Mouse (Mus musculus) midbrain, embryonic 13.5 days (tissue): ENCODE results near the gene Galm. TPM values are rescaled to one million over a fixed set of nuclear protein-coding genes. Genes with fewer than 3 reads are reported as not detected.
"Not testable (repeated sequence)": the region's sequence is repeated elsewhere in the genome, so short reads cannot be mapped to it uniquely, and the experiment has no call there.

Experiments
- ATAC-seq: fragments of 200-750 bp; cut with Nextera tagmentation; 2 replicates; pipeline ENCODE4 v1.8.0; 2017; ENCODE audit warnings: mild to moderate bottlenecking, moderate TSS enrichment, moderate library complexity
- H3K27ac ChIP-seq: fragments of 300-500 bp; sonication (generic); 2 replicates; pipeline ENCODE4 v1.5.1; 2015; ENCODE audit warnings: inconsistent platforms, mild to moderate bottlenecking, moderate library complexity
- H3K27me3 ChIP-seq: fragments of 300-500 bp; sonication (generic); 2 replicates; pipeline ENCODE4 v1.6.1; 2015; ENCODE audit warnings: mild to moderate bottlenecking, inconsistent platforms
- H3K36me3 ChIP-seq: fragments of 300-500 bp; sonication (generic); 2 replicates; pipeline ENCODE4 v1.6.1; 2015; ENCODE audit warnings: mild to moderate bottlenecking, inconsistent platforms
- H3K4me1 ChIP-seq: fragments of 300-500 bp; sonication (generic); replicated peaks from 2 replicates; pipeline ENCODE4 v1.6.1; 2015; ENCODE audit warnings: inconsistent platforms
- H3K4me2 ChIP-seq: fragments of 300-500 bp; sonication (generic); replicated peaks from 2 replicates; pipeline ENCODE4 v1.6.1; 2015; ENCODE audit warnings: moderate library complexity, mild to moderate bottlenecking, inconsistent platforms
- H3K4me3 ChIP-seq: fragments of 300-500 bp; sonication (generic); replicated peaks from 2 replicates; pipeline ENCODE4 v1.5.1; 2015; ENCODE audit warnings: mild to moderate bottlenecking, inconsistent platforms
- H3K9ac ChIP-seq: fragments of 300-500 bp; sonication (generic); replicated peaks from 2 replicates; pipeline ENCODE4 v1.6.1; 2015; ENCODE audit warnings: mild to moderate bottlenecking, inconsistent platforms
- H3K9me3 ChIP-seq: fragments of 300-500 bp; sonication (generic); 2 replicates; pipeline ENCODE4 v1.6.1; 2016; ENCODE audit warnings: mild to moderate bottlenecking, inconsistent platforms
- WGBS: fragments of 180-500 bp; shearing (Covaris S2); methylation state at CpG from one replicate; pipeline ENCODE4 v1.1.7; 2015; 5-methylcytosine and 5-hydroxymethylcytosine counted together
- polyA plus RNA-seq: library from polyadenylated mRNA; unstranded; fragments of >200 nt; fragmentation: Nextera tagmentation; extraction: Ambion mirVana; gene quantifications from 2 replicates; pipeline ENCODE4 v1.2.1, GENCODE M21; 2015

Gene Galm
- polyA plus RNA-seq, 1 experiment from 2014 or later, result 2.6 TPM

GRCm38 (mm10) chr17:80225142-80225541, 97.9 kb downstream of the Galm start:
- WGBS, result 58% methylated on average over 5 of the region's 5 CpGs
- Histone ChIP-seq H3K4me3 (peak overlapping the region; percentile 57), H3K4me2 (peak overlapping the region; percentile 72), H3K9ac (peak overlapping the region; percentile 69), H3K36me3 (peaks cover 11% of the 10 kb centered on the region; the same call in 1 of the 2 replicates)
- H3K27ac ChIP-seq, H3K9me3 ChIP-seq, H3K4me1 ChIP-seq, H3K27me3 ChIP-seq: not testable (repeated sequence)
- peak; percentile 28; the same call in 1 of the 2 replicates for ATAC-seq

DNA sequence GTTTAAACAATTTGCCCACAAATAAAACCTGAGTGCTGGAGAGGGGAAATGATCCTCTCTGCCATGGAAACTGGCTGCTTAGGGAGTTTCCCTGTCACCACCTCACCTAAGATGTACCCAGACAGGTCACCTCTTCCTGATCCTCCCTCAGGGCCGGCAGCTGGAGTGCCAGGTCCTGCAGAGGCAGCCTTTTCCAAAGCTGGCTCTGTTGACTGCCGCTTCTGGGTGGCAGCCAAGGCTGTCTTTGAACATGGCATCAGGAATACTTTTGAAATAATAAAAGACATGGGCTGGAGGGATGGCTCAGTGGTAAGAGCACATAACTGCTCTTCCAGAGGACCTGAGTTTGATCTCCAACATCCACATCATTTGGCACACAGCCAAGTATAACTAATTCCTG, 102.1 kb downstream of the Galm start:
- Histone ChIP-seq H3K27me3 (no peaks in the 10 kb centered on the region), H3K4me1 (peaks cover 5% of the 10 kb centered on the region), H3K4me3 (no peak overlapping the region), H3K4me2 (no peak overlapping the region), H3K27ac (no peak overlapping the region), H3K9ac (no peak overlapping the region), H3K9me3 (no peaks in the 10 kb centered on the region), H3K36me3 (peaks cover 16% of the 10 kb centered on the region; the same call in 1 of the 2 replicates)
- ATAC-seq, result no peak
- WGBS, result 94% methylated on average over 2 of the region's 2 CpGs

- no peaks in the 10 kb centered on the region for H3K9me3 ChIP-seq
- H3K4me1 ChIP-seq, result no peaks in the 10 kb centered on the region
- H3K27ac ChIP-seq, result no peak overlapping the region
- H3K27me3 ChIP-seq, result no peaks in the 10 kb centered on the region
- H3K4me2 ChIP-seq, result no peak overlapping the region
- no peak overlapping the region for H3K4me3 ChIP-seq
- no peak overlapping the region for H3K9ac ChIP-seq
- H3K36me3 ChIP-seq, result peaks cover 29% of the 10 kb centered on the region
- WGBS, result 97% methylated on average over 5 of the region's 5 CpGs
- no peak for ATAC-seq
Observed at GRCm38 (mm10) chr17:80233844-80234243, 106.6 kb downstream of the Galm start.

GRCm38 (mm10) chr17:80234376-80234775, 107.1 kb downstream of the Galm start:
- H3K27ac ChIP-seq, result no peak overlapping the region
- H3K36me3 ChIP-seq, result peaks cover 34% of the 10 kb centered on the region
- H3K27me3 ChIP-seq, result no peaks in the 10 kb centered on the region
- H3K9me3 ChIP-seq, result no peaks in the 10 kb centered on the region
- no peak overlapping the region for H3K4me2 ChIP-seq
- no peak for ATAC-seq
- H3K9ac ChIP-seq, result no peak overlapping the region
- no peak overlapping the region for H3K4me3 ChIP-seq
- WGBS, result 92% methylated on average over 7 of the region's 7 CpGs
- H3K4me1 ChIP-seq, result no peaks in the 10 kb centered on the region

Other genes starting within 250 kb of the Galm start
- gene Atl2, start 231.3 kb upstream of the Galm start, polyA plus RNA-seq, result 30.8 and 35.3 TPM in 2 replicates
- 70.2 and 76.7 TPM in 2 replicates for gene Hnrnpll, start 65.1 kb upstream of the Galm start, polyA plus RNA-seq
- gene Srsf7, start 79.8 kb downstream of the Galm start, polyA plus RNA-seq, result 565 and 592 TPM in 2 replicates
- 0.07 and 0.23 TPM in 2 replicates for gene Ttc39d, start 80.0 kb downstream of the Galm start, polyA plus RNA-seq
- 24.3 and 25.7 TPM in 2 replicates for gene Gemin6, start 97.0 kb downstream of the Galm start, polyA plus RNA-seq
- 47.2 and 47.9 TPM in 2 replicates for gene Morn2, start 162.7 kb downstream of the Galm start, polyA plus RNA-seq
- gene Dhx57, start 163.0 kb downstream of the Galm start, polyA plus RNA-seq, result 39.2 and 41.1 TPM in 2 replicates
- 1.0 and 1.6 TPM in 2 replicates for gene Arhgef33, start 179.9 kb downstream of the Galm start, polyA plus RNA-seq
- gene Gm10190, start 246.1 kb downstream of the Galm start, polyA plus RNA-seq, result 1.6 and 2.7 TPM in 2 replicates